Mouse (Mus musculus) hindbrain, embryonic 10.5 days (tissue): Measurements from ENCODE around the gene Dennd2d. TPM values are rescaled to one million over a fixed set of nuclear protein-coding genes. Genes with fewer than 3 reads are reported as not detected.
A peak's percentile ranks its signal among the peaks of the same experiment; 100 is the strongest.

Experiments
- DNase-seq: peaks from one replicate; pipeline ENCODE4 v3.0.0-alpha.2; 2017; ENCODE audit warnings: low spot score
- H3K27ac ChIP-seq: fragments of 300-500 bp; sonication (generic); 2 replicates; pipeline ENCODE4 v1.5.1; 2016; ENCODE audit warnings: mild to moderate bottlenecking, moderate library complexity
- H3K27me3 ChIP-seq: fragments of 300-500 bp; sonication (generic); 2 replicates; pipeline ENCODE4 v1.6.1; 2016; ENCODE audit warnings: mild to moderate bottlenecking; ENCODE audit not compliant: poor library complexity, insufficient read depth, severe bottlenecking
- H3K36me3 ChIP-seq: fragments of 300-500 bp; sonication (generic); 2 replicates; pipeline ENCODE4 v1.6.1; 2016; ENCODE audit warnings: mild to moderate bottlenecking, moderate library complexity
- H3K4me1 ChIP-seq: fragments of 300-500 bp; sonication (generic); replicated peaks from 2 replicates; pipeline ENCODE4 v1.6.1; 2016; ENCODE audit warnings: mild to moderate bottlenecking
- H3K4me3 ChIP-seq: fragments of 300-500 bp; sonication (generic); 2 replicates; pipeline ENCODE4 v1.5.1; 2016; ENCODE audit warnings: mild to moderate bottlenecking, moderate library complexity
- H3K9me3 ChIP-seq: fragments of 300-500 bp; sonication (generic); 2 replicates; pipeline ENCODE4 v1.6.1; 2016; ENCODE audit warnings: mild to moderate bottlenecking, moderate library complexity
- WGBS: fragments of 180-500 bp; shearing (Covaris S2); methylation state at CpG from one replicate; pipeline ENCODE4 v1.1.7; 2016; 5-methylcytosine and 5-hydroxymethylcytosine counted together
- polyA plus RNA-seq: library from polyadenylated mRNA; unstranded; fragments of >200 nt; fragmentation: Nextera tagmentation; extraction: Ambion mirVana; gene quantifications from 2 replicates; pipeline ENCODE4 v1.2.1, GENCODE M21; 2016

Gene Dennd2d
- polyA plus RNA-seq, 1 experiment from 2014 or later = 1.3 TPM

- H3K4me3 ChIP-seq = no peak overlapping the region
- H3K27ac ChIP-seq = no peak overlapping the region
- no peaks in the 10 kb centered on the region for H3K4me1 ChIP-seq
- DNase-seq = no peak
- WGBS = 91% methylated on average over 1 of the region's 1 CpGs
- H3K9me3 ChIP-seq = no peaks in the 10 kb centered on the region
- 0 out of 2 replicates have a peak, but pooled peaks cover 4% of the 10 kb centered on the region for H3K36me3 ChIP-seq
- H3K27me3 ChIP-seq = no peaks in the 10 kb centered on the region
Measured at GRCm38 (mm10) chr3:106510669-106511068, 28.5 kb downstream of the Dennd2d start.

GRCm38 (mm10) chr3:106515016-106515415, 32.8 kb downstream of the Dennd2d start:
- WGBS = 91% methylated on average over 6 of the region's 6 CpGs
- no peak for DNase-seq
- H3K9me3 ChIP-seq = no peaks in the 10 kb centered on the region
- H3K4me3 ChIP-seq = no peak overlapping the region
- H3K4me1 ChIP-seq = no peaks in the 10 kb centered on the region
- no peaks in the 10 kb centered on the region for H3K27me3 ChIP-seq
- 0 out of 2 replicates have a peak, but pooled peaks cover 4% of the 10 kb centered on the region for H3K36me3 ChIP-seq
- no peak overlapping the region for H3K27ac ChIP-seq

- 96% methylated on average over 1 of the region's 1 CpGs for WGBS
- Histone ChIP-seq H3K9me3 (no peaks in the 10 kb centered on the region), H3K36me3 (no peaks in the 10 kb centered on the region), H3K4me1 (no peaks in the 10 kb centered on the region), H3K4me3 (no peak overlapping the region), H3K27me3 (no peaks in the 10 kb centered on the region), H3K27ac (no peak overlapping the region)
- DNase-seq = no peak
Measured at GRCm38 (mm10) chr3:106522730-106523129, 40.5 kb downstream of the Dennd2d start.

- 84% methylated on average over 2 of the region's 2 CpGs for WGBS
- DNase-seq = no peak
- H3K9me3 ChIP-seq = no peaks in the 10 kb centered on the region
- 0 out of 2 replicates have a peak, but pooled peaks cover 5% of the 10 kb centered on the region for H3K36me3 ChIP-seq
- no peak overlapping the region for H3K27ac ChIP-seq
- no peak overlapping the region for H3K4me3 ChIP-seq
- no peaks in the 10 kb centered on the region for H3K4me1 ChIP-seq
- H3K27me3 ChIP-seq = no peaks in the 10 kb centered on the region
Measured at GRCm38 (mm10) chr3:106526411-106526810, 44.2 kb downstream of the Dennd2d start.

- WGBS = 84% methylated on average over 2 of the region's 2 CpGs
- H3K27ac ChIP-seq = no peak overlapping the region
- peaks cover 9% of the 10 kb centered on the region; the same call in 1 of the 2 replicates for H3K36me3 ChIP-seq
- H3K9me3 ChIP-seq = no peaks in the 10 kb centered on the region
- DNase-seq = no peak
- H3K4me1 ChIP-seq = no peaks in the 10 kb centered on the region
- no peak overlapping the region for H3K4me3 ChIP-seq
- H3K27me3 ChIP-seq = no peaks in the 10 kb centered on the region
Measured at GRCm38 (mm10) chr3:106528032-106528431, 45.8 kb downstream of the Dennd2d start.

GRCm38 (mm10) chr3:106533277-106533676, 51.1 kb downstream of the Dennd2d start:
- WGBS = 92% methylated on average over 2 of the region's 2 CpGs
- Histone ChIP-seq H3K36me3 (peaks cover 27% of the 10 kb centered on the region; the same call in 1 of the 2 replicates), H3K4me1 (no peaks in the 10 kb centered on the region), H3K27me3 (no peaks in the 10 kb centered on the region), H3K4me3 (no peak overlapping the region), H3K27ac (no peak overlapping the region), H3K9me3 (no peaks in the 10 kb centered on the region)
- DNase-seq = no peak

- no peak for DNase-seq
- Histone ChIP-seq H3K27ac (no peak overlapping the region), H3K27me3 (no peaks in the 10 kb centered on the region), H3K9me3 (no peaks in the 10 kb centered on the region), H3K4me3 (no peak overlapping the region), H3K36me3 (no peaks in the 10 kb centered on the region), H3K4me1 (peaks cover 23% of the 10 kb centered on the region)
- 91% methylated on average over 8 of the region's 8 CpGs for WGBS
Measured at GRCm38 (mm10) chr3:106544721-106545316, 62.6 kb downstream of the Dennd2d start.

- under 1% methylated on average over 63 of the region's 63 CpGs for WGBS
- H3K27me3 ChIP-seq = no peaks in the 10 kb centered on the region
- H3K27ac ChIP-seq = peak within 1 kb of the TSS; percentile 96
- peaks cover 23% of the 10 kb centered on the region for H3K4me1 ChIP-seq
- H3K9me3 ChIP-seq = no peaks in the 10 kb centered on the region
- peak within 1 kb of the TSS; percentile 89 for H3K4me3 ChIP-seq
- DNase-seq = peak; percentile 94
- H3K36me3 ChIP-seq = 0 out of 2 replicates have a peak, but pooled peaks cover 3% of the 10 kb centered on the region
Measured at GRCm38 (mm10) chr3:106547171-106547923, 65.1 kb downstream of the Dennd2d start, which contains the start of the genes Dram2 and Cept1. Gene Dram2 (plus strand): TSS chr3:106547798. Gene Cept1 (minus strand): TSS chr3:106547802.

- DNase-seq = no peak
- Histone ChIP-seq H3K4me1 (peaks cover 23% of the 10 kb centered on the region), H3K9me3 (no peaks in the 10 kb centered on the region), H3K27me3 (no peaks in the 10 kb centered on the region), H3K27ac (peak overlapping the region; percentile 96), H3K4me3 (peak overlapping the region; percentile 89), H3K36me3 (0 out of 2 replicates have a peak, but pooled peaks cover 3% of the 10 kb centered on the region)
- WGBS = under 1% methylated on average over 27 of the region's 27 CpGs
Measured at GRCm38 (mm10) chr3:106547924-106548539, 65.8 kb downstream of the Dennd2d start.

- no peak for DNase-seq
- Histone ChIP-seq H3K9me3 (no peaks in the 10 kb centered on the region), H3K36me3 (peaks cover 11% of the 10 kb centered on the region), H3K27ac (no peak overlapping the region), H3K4me3 (peak overlapping the region; percentile 89), H3K4me1 (peaks cover 23% of the 10 kb centered on the region), H3K27me3 (no peaks in the 10 kb centered on the region)
- 52% methylated on average over 3 of the region's 3 CpGs for WGBS
Measured at GRCm38 (mm10) chr3:106548971-106549370, 66.8 kb downstream of the Dennd2d start.
